Mouse (Mus musculus): ENCODE results near the gene Smcr8. TPM values are rescaled to one million over a fixed set of nuclear protein-coding genes. Genes with fewer than 3 reads are reported as not detected.

Smcr8 gene
- polyA plus RNA-seq (2014; fragmentation: Nextera tagmentation; extraction: Ambion mirVana) = 7.7 and 7.8 TPM in 2 replicates

DNA sequence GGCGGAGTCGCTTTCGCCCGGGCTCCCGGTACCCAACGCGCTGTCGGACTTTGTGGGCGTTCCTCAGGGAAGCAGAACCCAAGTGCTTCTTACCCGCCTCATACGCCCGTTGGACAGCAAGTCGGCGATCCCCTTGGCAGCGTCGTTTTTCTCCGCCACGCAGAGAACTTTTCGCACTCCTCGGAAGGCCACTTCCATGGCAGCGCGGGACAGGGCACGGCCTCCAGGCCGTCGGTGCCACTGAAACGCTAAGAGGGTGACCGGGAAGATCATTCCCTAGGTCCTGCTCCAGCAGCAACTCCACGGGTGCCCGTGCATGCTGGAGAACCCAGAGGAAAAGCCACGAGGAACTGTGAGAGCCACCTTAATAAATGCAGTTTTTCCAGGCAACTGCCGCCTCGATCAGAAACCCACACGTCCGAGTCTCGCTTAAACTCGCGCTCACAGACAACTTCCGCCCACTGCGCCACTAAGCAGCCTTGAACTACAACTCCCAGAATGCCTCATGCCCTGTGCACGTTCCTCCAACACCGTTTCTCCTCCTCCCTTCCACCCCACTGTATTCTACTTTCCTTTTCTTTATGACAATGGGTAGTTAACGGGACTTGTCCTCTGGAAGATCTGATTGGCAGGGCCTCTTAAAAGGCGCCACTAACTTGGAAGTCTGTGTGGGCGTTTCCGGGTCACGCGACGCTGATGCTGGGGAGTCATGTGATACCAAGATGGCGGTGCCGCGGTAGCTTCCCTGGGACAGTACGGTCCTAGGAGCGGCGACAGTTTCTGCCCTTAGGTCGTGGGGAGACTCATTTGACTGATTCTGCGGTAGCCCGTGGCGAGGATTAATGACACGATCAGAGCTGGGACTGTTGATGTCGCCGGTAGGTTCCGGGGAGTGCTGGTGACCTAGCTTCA is at the start of gene Smcr8, which contains the start of gene Top3a:
TSS of gene Smcr8 (plus strand) at position 696 of the 912 bp plus-strand sequence.
TSS of gene Top3a (minus strand) at position 537 of the 912 bp plus-strand sequence.
- Histone ChIP-seq H3K36me3 (ENCODE audit: control insufficient read depth, insufficient read depth, low read length) (peaks cover 24% of the 10 kb centered on the region), H3K4me1 (replicated peaks; ENCODE audit: control insufficient read depth, insufficient read depth, low read length) (peaks cover 56% of the 10 kb centered on the region), H3K4me3 (ENCODE audit: low read depth, low read length) (peak within 1 kb of the TSS; percentile 81), H3K9me3 (ENCODE audit: control insufficient read depth, low read length) (no peaks in the 10 kb centered on the region), H3K4me2 (peak within 1 kb of the TSS; percentile 96), H3K27ac (ENCODE audit: low read depth, low read length) (peak within 1 kb of the TSS; percentile 92), H3K27me3 (replicated peaks; ENCODE audit: control insufficient read depth, insufficient read depth, low read length) (no peaks in the 10 kb centered on the region), H3K9ac (ENCODE audit: low read depth, low read length) (peak within 1 kb of the TSS; percentile 94)
- ATAC-seq (replicated peaks; ENCODE audit: low FRiP score) = peak; percentile 93
- DNase-seq (ENCODE audit: low spot score) = peak; percentile 87
- under 1% methylated on average over 62 of the region's 62 CpGs for WGBS

DNA sequence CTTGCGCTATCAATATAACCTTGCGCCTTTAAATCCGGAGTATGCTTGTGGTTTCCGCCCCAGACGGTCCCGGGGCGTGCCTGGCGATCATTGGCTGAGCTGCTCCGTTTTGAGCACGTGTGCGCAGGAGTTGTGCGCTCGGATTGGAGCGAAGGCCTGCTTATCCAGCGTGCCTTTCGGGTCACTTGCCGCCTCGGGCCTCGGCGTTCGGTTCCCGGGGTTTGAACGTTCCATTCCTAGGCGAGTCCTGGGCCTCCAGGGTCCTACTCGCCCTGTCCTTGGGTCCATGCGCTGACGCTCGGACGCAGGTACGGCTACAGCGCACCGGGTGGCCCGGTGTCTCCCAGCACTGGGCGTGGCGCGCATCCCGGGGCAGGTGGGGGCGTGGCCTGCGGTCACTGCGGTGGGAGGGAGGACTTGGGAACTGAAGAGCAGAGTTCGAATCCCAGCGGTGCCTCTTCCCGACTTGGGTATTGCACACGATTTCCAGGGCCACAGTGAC is 49.0 kb upstream of the Smcr8 start, which contains the start of gene Mief2:
TSS of gene Mief2 (plus strand) at position 139 of the 502 bp plus-strand sequence.
- Histone ChIP-seq H3K36me3 (ENCODE audit: control insufficient read depth, insufficient read depth, low read length) (peaks cover 10% of the 10 kb centered on the region; the same call in 1 of the 2 replicates), H3K4me1 (replicated peaks; ENCODE audit: control insufficient read depth, insufficient read depth, low read length) (peaks cover 14% of the 10 kb centered on the region), H3K9ac (ENCODE audit: low read depth, low read length) (peak within 1 kb of the TSS; percentile 86), H3K4me2 (peak within 1 kb of the TSS; percentile 78), H3K4me3 (ENCODE audit: low read depth, low read length) (peak within 1 kb of the TSS; percentile 84), H3K27ac (ENCODE audit: low read depth, low read length) (peak within 1 kb of the TSS; percentile 62), H3K9me3 (ENCODE audit: control insufficient read depth, low read length) (no peaks in the 10 kb centered on the region), H3K27me3 (replicated peaks; ENCODE audit: control insufficient read depth, insufficient read depth, low read length) (no peaks in the 10 kb centered on the region)
- WGBS = under 1% methylated on average over 44 of the region's 44 CpGs
- DNase-seq (ENCODE audit: low spot score) (peak; percentile 89), ATAC-seq (replicated peaks; ENCODE audit: low FRiP score) (peak; percentile 91)

DNA sequence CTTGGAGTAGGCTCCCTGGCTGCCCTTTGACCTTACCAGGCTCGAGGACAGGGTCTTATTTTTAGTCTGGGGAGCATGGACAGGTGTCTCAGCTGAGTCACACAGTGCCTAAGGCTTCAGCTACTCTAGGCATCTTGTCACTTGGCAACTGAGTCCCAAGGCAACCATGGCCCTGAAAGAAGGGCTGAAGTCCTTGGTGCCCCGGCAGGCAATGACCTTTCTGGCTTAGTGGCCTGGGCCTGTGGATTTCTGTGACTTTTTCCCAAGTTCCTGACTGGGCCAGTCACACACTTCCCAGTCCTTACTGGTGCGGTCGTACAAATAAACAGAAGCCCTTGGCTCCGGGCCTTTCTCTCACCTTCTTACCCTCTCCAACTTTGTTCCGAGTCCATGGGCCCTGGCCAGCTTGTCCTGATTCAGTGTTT is 48.1 kb upstream of the Smcr8 start:
- H3K4me3 ChIP-seq (ENCODE audit: low read depth, low read length) = peak overlapping the region; percentile 84
- H3K36me3 ChIP-seq (ENCODE audit: control insufficient read depth, insufficient read depth, low read length) = peaks cover 8% of the 10 kb centered on the region; the same call in 1 of the 2 replicates
- DNase-seq (ENCODE audit: low spot score) (no peak), ATAC-seq (replicated peaks; ENCODE audit: low FRiP score) (no peak)
- no peaks in the 10 kb centered on the region for H3K9me3 ChIP-seq (ENCODE audit: control insufficient read depth, low read length)
- H3K4me2 ChIP-seq = peak overlapping the region; percentile 78
- H3K9ac ChIP-seq (ENCODE audit: low read depth, low read length) = 0 out of 2 replicates have a peak overlapping the region, but pooled peaks have one; percentile 35
- no peaks in the 10 kb centered on the region for H3K27me3 ChIP-seq (replicated peaks; ENCODE audit: control insufficient read depth, insufficient read depth, low read length)
- peaks cover 14% of the 10 kb centered on the region for H3K4me1 ChIP-seq (replicated peaks; ENCODE audit: control insufficient read depth, insufficient read depth, low read length)
- 74% methylated on average over 6 of the region's 6 CpGs for WGBS
- no peak overlapping the region for H3K27ac ChIP-seq (ENCODE audit: low read depth, low read length)

DNA sequence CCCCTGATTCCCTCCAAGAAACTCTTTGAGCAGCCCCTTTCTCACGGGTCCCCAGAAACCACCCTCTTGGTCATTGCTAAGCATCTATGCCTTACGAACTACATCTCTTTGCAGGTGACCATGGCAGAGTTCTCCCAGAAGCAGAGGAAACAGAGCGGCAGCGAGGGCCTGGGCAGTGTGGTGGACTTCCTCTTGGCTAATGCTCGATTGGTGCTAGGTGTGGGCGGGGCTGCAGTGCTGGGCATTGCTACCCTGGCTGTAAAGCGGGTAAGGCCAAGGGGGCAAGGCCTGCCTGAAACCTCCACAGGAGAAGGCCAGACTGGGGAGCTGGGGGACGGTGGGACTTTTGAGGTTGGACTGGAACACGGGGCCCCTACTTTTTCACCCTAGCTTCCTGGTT is 47.2 kb upstream of the Smcr8 start:
- 84% methylated on average over 9 of the region's 9 CpGs for WGBS

GRCm38 (mm10) chr11:60731251-60731650 is 46.1 kb upstream of the Smcr8 start:
- ATAC-seq (replicated peaks; ENCODE audit: low FRiP score) (no peak), DNase-seq (ENCODE audit: low spot score) (no peak)
- WGBS = 90% methylated on average over 14 of the region's 14 CpGs
- Histone ChIP-seq H3K9me3 (ENCODE audit: control insufficient read depth, low read length) (no peaks in the 10 kb centered on the region), H3K27ac (ENCODE audit: low read depth, low read length) (no peak overlapping the region), H3K4me2 (no peak overlapping the region), H3K27me3 (replicated peaks; ENCODE audit: control insufficient read depth, insufficient read depth, low read length) (no peaks in the 10 kb centered on the region), H3K9ac (ENCODE audit: low read depth, low read length) (no peak overlapping the region), H3K4me3 (ENCODE audit: low read depth, low read length) (no peak overlapping the region), H3K4me1 (replicated peaks; ENCODE audit: control insufficient read depth, insufficient read depth, low read length) (peaks cover 11% of the 10 kb centered on the region), H3K36me3 (ENCODE audit: control insufficient read depth, insufficient read depth, low read length) (peaks cover 8% of the 10 kb centered on the region; the same call in 1 of the 2 replicates)

More for the DNA sequence above, 47.2 kb upstream of the Smcr8 start:
- Histone ChIP-seq H3K4me3 (ENCODE audit: low read depth, low read length) (no peak overlapping the region), H3K9me3 (ENCODE audit: control insufficient read depth, low read length) (no peaks in the 10 kb centered on the region), H3K9ac (ENCODE audit: low read depth, low read length) (no peak overlapping the region), H3K4me1 (replicated peaks; ENCODE audit: control insufficient read depth, insufficient read depth, low read length) (peaks cover 14% of the 10 kb centered on the region), H3K27me3 (replicated peaks; ENCODE audit: control insufficient read depth, insufficient read depth, low read length) (no peaks in the 10 kb centered on the region), H3K4me2 (no peak overlapping the region), H3K27ac (ENCODE audit: low read depth, low read length) (no peak overlapping the region), H3K36me3 (ENCODE audit: control insufficient read depth, insufficient read depth, low read length) (peaks cover 8% of the 10 kb centered on the region; the same call in 1 of the 2 replicates)
- DNase-seq (ENCODE audit: low spot score) = no peak
- no peak for ATAC-seq (replicated peaks; ENCODE audit: low FRiP score)

GRCm38 (mm10) chr11:60734206-60734605 is 43.1 kb upstream of the Smcr8 start:
- H3K9ac ChIP-seq (ENCODE audit: low read depth, low read length) = no peak overlapping the region
- H3K36me3 ChIP-seq (ENCODE audit: control insufficient read depth, insufficient read depth, low read length) = peaks cover 8% of the 10 kb centered on the region; the same call in 1 of the 2 replicates
- no peak for DNase-seq (ENCODE audit: low spot score)
- H3K4me1 ChIP-seq (replicated peaks; ENCODE audit: control insufficient read depth, insufficient read depth, low read length) = no peaks in the 10 kb centered on the region
- no peak overlapping the region for H3K4me2 ChIP-seq
- ATAC-seq (replicated peaks; ENCODE audit: low FRiP score) = no peak
- H3K27ac ChIP-seq (ENCODE audit: low read depth, low read length) = no peak overlapping the region
- no peaks in the 10 kb centered on the region for H3K27me3 ChIP-seq (replicated peaks; ENCODE audit: control insufficient read depth, insufficient read depth, low read length)
- WGBS = 66% methylated on average over 2 of the region's 2 CpGs
- no peaks in the 10 kb centered on the region for H3K9me3 ChIP-seq (ENCODE audit: control insufficient read depth, low read length)
- H3K4me3 ChIP-seq (ENCODE audit: low read depth, low read length) = no peak overlapping the region

DNA sequence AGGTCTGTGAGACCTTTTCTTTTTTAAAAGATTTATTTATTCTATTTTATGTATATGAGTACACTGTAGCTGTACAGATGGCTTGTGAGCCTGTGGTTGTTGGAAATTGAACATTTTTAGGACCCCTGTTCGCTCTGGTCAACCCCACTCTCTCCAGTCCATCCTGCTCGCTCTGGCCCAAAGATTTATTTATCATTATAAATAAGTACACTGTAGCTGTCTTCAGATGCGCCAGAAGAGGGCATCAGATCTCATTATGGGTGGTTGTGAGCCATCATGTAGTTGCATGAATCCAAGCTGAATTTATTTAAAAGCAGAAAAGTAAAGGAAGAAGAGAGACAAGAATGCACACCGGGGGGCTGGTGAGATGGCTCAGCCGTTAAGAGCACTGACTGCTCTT is 42.1 kb upstream of the Smcr8 start:
- H3K4me1 ChIP-seq (replicated peaks; ENCODE audit: control insufficient read depth, insufficient read depth, low read length) = no peaks in the 10 kb centered on the region
- peaks cover 10% of the 10 kb centered on the region; the same call in 1 of the 2 replicates for H3K36me3 ChIP-seq (ENCODE audit: control insufficient read depth, insufficient read depth, low read length)
- no peak overlapping the region for H3K9ac ChIP-seq (ENCODE audit: low read depth, low read length)
- DNase-seq (ENCODE audit: low spot score) (no peak), ATAC-seq (replicated peaks; ENCODE audit: low FRiP score) (no peak)
- H3K4me2 ChIP-seq = no peak overlapping the region
- H3K4me3 ChIP-seq (ENCODE audit: low read depth, low read length) = no peak overlapping the region
- no peaks in the 10 kb centered on the region for H3K9me3 ChIP-seq (ENCODE audit: control insufficient read depth, low read length)
- WGBS = 81% methylated on average over 5 of the region's 5 CpGs
- no peak overlapping the region for H3K27ac ChIP-seq (ENCODE audit: low read depth, low read length)
- no peaks in the 10 kb centered on the region for H3K27me3 ChIP-seq (replicated peaks; ENCODE audit: control insufficient read depth, insufficient read depth, low read length)

GRCm38 (mm10) chr11:60736491-60736890 is 40.8 kb upstream of the Smcr8 start:
- no peak overlapping the region for H3K27ac ChIP-seq (ENCODE audit: low read depth, low read length)
- 82% methylated on average over 3 of the region's 3 CpGs for WGBS
- no peak overlapping the region for H3K4me3 ChIP-seq (ENCODE audit: low read depth, low read length)
- H3K36me3 ChIP-seq (ENCODE audit: control insufficient read depth, insufficient read depth, low read length) = peaks cover 10% of the 10 kb centered on the region; the same call in 1 of the 2 replicates
- no peaks in the 10 kb centered on the region for H3K9me3 ChIP-seq (ENCODE audit: control insufficient read depth, low read length)
- DNase-seq (ENCODE audit: low spot score) (no peak), ATAC-seq (replicated peaks; ENCODE audit: low FRiP score) (no peak)
- H3K4me2 ChIP-seq = no peak overlapping the region
- H3K27me3 ChIP-seq (replicated peaks; ENCODE audit: control insufficient read depth, insufficient read depth, low read length) = no peaks in the 10 kb centered on the region
- H3K9ac ChIP-seq (ENCODE audit: low read depth, low read length) = no peak overlapping the region
- no peaks in the 10 kb centered on the region for H3K4me1 ChIP-seq (replicated peaks; ENCODE audit: control insufficient read depth, insufficient read depth, low read length)
